Mouse (Mus musculus) forebrain, embryonic 13.5 days (tissue): Measurements from ENCODE around the gene Zfp185. TPM values are rescaled to one million over a fixed set of nuclear protein-coding genes. Genes with fewer than 3 reads are reported as not detected.

ENCODE experiments used
- ATAC-seq: fragments of 200-750 bp; cut with Nextera tagmentation; 2 replicates; pipeline ENCODE4 v1.8.0; 2017
- H3K27ac ChIP-seq: fragments of 300-500 bp; sonication (generic); 2 replicates; pipeline ENCODE4 v1.5.1; 2015; ENCODE audit warnings: inconsistent platforms, mild to moderate bottlenecking, moderate library complexity
- H3K27me3 ChIP-seq: fragments of 300-500 bp; sonication (generic); 2 replicates; pipeline ENCODE4 v1.6.1; 2015; ENCODE audit warnings: mild to moderate bottlenecking, inconsistent platforms
- H3K36me3 ChIP-seq: fragments of 300-500 bp; sonication (generic); 2 replicates; pipeline ENCODE4 v1.6.1; 2015; ENCODE audit warnings: mild to moderate bottlenecking, inconsistent platforms; ENCODE audit not compliant: poor library complexity, severe bottlenecking
- H3K4me1 ChIP-seq: fragments of 300-500 bp; sonication (generic); 2 replicates; pipeline ENCODE4 v1.6.1; 2015; ENCODE audit warnings: inconsistent platforms
- H3K4me2 ChIP-seq: fragments of 300-500 bp; sonication (generic); 2 replicates; pipeline ENCODE4 v1.6.1; 2015; ENCODE audit warnings: inconsistent platforms, mild to moderate bottlenecking, moderate library complexity
- H3K4me3 ChIP-seq: fragments of 300-500 bp; sonication (generic); 2 replicates; pipeline ENCODE4 v1.5.1; 2015; ENCODE audit warnings: mild to moderate bottlenecking, inconsistent platforms
- H3K9ac ChIP-seq: fragments of 300-500 bp; sonication (generic); 2 replicates; pipeline ENCODE4 v1.6.1; 2015; ENCODE audit warnings: mild to moderate bottlenecking, inconsistent platforms
- H3K9me3 ChIP-seq: fragments of 300-500 bp; sonication (generic); replicated peaks from 2 replicates; pipeline ENCODE4 v1.6.1; 2016; ENCODE audit warnings: inconsistent platforms
- WGBS: fragments of 180-500 bp; shearing (Covaris S2); methylation state at CpG from one replicate; pipeline ENCODE4 v1.1.7; 2015; 5-methylcytosine and 5-hydroxymethylcytosine counted together
- polyA plus RNA-seq: library from polyadenylated mRNA; unstranded; fragments of >200 nt; fragmentation: Nextera tagmentation; extraction: Ambion mirVana; gene quantifications from 2 replicates; pipeline ENCODE4 v1.2.1, GENCODE M21; 2015

Gene Zfp185
- polyA plus RNA-seq, 1 experiment from 2014 or later = 0.67 TPM

DNA sequence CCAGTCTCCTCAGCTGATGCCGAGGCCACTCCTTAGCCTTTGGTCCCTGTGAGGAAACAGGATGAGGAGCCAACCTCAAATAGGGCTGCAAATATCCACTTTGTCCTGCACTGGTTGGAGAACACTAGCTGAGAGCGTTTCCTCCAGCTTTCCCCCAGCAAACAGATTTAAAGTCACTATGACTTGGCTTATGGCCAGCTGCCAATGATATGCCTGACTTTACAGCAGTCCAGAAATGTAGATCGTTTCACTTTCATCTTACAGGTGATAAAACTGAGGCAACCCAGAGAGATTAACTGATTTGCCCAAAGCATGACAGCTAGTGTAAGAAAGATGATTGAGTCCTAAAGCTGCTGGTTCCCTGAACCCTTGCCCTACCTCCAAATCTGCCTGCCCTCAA, 8.4 kb downstream of the Zfp185 start:
- 86% methylated on average over 3 of the region's 3 CpGs for WGBS
- Histone ChIP-seq H3K9me3 (no peaks in the 10 kb centered on the region), H3K4me2 (no peak overlapping the region), H3K27ac (no peak overlapping the region), H3K4me1 (no peaks in the 10 kb centered on the region), H3K4me3 (no peak overlapping the region), H3K36me3 (no peaks in the 10 kb centered on the region), H3K9ac (no peak overlapping the region), H3K27me3 (no peaks in the 10 kb centered on the region)
- no peak for ATAC-seq

DNA sequence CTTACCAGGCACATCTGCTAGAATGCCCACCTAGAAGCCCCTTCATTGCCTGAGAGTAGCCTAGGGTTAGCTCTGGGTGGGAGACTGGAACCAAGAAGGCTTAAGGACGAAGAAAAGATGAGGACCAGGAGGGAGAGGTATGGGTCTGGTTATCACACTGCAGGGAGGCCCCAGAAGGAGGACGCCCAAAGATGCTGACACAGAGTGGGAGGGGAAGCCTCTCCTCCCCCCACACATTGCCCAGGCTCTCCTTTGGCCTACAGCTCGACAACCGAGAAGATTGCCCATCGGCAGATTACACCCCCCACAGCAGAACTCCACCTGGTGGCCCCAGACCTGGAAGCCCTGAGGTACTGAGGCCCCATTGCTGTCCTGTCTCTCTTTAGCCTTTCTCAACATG, 16.0 kb downstream of the Zfp185 start:
- Histone ChIP-seq H3K27me3 (no peaks in the 10 kb centered on the region), H3K9ac (no peak overlapping the region), H3K4me1 (no peaks in the 10 kb centered on the region), H3K9me3 (no peaks in the 10 kb centered on the region), H3K4me3 (no peak overlapping the region), H3K36me3 (no peaks in the 10 kb centered on the region), H3K4me2 (no peak overlapping the region), H3K27ac (no peak overlapping the region)
- 74% methylated on average over 5 of the region's 5 CpGs for WGBS
- no peak for ATAC-seq

DNA sequence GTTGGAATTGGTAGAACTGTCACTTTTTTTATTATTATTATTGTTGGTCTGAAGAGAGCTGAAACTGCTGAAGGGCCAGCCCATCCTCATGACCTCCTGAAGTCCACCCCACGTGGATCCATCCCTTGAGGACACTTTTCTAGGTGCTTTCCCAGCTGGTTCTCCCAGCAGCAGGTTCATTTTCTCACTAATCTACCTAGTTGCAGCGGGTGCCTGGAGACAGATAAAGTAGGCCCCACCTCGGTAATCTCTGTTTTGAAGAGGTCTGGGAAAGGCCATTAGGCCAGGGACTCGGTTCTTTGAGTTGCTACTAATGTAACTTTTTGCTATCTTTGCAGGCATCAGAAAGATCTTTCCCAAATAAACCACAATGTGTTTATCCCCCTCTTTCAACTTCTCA, 18.5 kb downstream of the Zfp185 start:
- 64% methylated on average over 4 of the region's 4 CpGs for WGBS
- H3K4me2 ChIP-seq = no peak overlapping the region
- no peaks in the 10 kb centered on the region for H3K4me1 ChIP-seq
- ATAC-seq = no peak
- H3K27me3 ChIP-seq = no peaks in the 10 kb centered on the region
- no peaks in the 10 kb centered on the region for H3K36me3 ChIP-seq
- H3K27ac ChIP-seq = no peak overlapping the region
- no peak overlapping the region for H3K4me3 ChIP-seq
- H3K9me3 ChIP-seq = no peaks in the 10 kb centered on the region
- H3K9ac ChIP-seq = no peak overlapping the region

DNA sequence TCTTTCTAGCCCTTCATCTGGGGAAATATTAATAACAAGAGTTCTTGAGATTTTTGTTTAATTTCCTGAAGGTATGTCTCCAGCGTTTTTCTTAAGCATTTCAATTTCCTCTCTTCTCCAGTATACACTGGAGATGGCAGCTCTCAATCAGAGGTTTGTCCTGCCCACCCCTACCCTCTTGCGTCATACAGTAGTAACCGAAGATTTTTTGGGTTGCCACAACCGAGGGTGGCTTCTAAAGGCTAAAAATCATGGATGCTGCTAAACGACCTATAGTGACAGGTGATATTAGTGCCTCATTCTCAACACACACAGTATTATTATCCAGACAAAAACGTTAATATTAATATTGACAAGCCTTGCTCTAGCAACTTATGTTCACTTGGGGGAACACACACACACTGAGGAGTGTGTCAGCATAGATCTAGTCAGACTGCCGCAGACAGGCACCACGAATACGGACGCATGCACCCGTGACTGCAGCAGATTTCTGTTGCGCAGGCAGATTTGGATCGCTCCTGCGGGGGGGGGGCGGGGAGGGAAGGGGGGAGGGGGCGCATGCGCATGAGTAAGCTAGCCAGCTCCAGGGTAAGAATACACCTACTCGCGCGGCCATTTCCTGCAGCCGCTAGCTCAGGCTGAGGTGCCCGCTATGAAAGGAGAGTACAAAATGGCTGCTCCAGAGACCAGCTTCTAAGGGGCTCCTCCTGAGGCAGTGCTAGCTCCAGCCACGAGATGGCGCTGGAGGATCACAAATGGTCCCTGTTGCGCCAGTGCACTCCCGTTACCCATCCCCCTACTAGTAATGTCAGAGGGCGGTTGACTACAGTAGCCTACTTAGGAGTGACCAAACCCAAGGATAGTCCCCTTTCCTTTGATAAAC, 20.7 kb downstream of the Zfp185 start:
- Histone ChIP-seq H3K27ac (peak overlapping the region; percentile 66), H3K4me1 (no peaks in the 10 kb centered on the region), H3K4me2 (peak overlapping the region; percentile 52), H3K27me3 (no peaks in the 10 kb centered on the region), H3K9me3 (no peaks in the 10 kb centered on the region), H3K9ac (peak overlapping the region; percentile 46), H3K4me3 (peak overlapping the region; percentile 31), H3K36me3 (no peaks in the 10 kb centered on the region)
- WGBS = 20% methylated on average over 21 of the region's 27 CpGs
- ATAC-seq = peak; percentile 100

DNA sequence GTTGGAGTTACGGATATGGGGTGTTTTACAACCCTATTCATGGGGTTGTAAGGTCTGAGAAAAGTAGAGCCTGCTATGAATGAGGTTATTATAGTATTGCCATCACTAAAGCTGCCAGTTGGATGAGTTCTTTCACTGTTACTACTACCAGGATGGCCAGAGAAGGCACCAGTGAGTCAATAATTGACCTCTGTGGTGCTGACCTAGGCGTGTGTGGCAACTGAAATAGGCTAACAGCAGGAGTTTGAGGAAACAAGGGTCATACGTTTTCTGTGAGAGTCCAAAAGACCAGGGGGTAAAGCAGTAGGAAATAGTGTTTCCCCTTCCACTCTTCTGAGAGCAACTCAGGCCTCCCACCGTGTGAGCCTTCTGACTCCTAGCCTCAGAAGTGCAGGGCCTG, 25.7 kb downstream of the Zfp185 start:
- Histone ChIP-seq H3K9me3 (no peaks in the 10 kb centered on the region), H3K4me3 (no peak overlapping the region), H3K9ac (no peak overlapping the region), H3K27me3 (no peaks in the 10 kb centered on the region), H3K27ac (no peak overlapping the region), H3K4me2 (no peak overlapping the region), H3K36me3 (no peaks in the 10 kb centered on the region), H3K4me1 (no peaks in the 10 kb centered on the region)
- WGBS = 69% methylated on average over 4 of the region's 4 CpGs
- ATAC-seq = no peak

DNA sequence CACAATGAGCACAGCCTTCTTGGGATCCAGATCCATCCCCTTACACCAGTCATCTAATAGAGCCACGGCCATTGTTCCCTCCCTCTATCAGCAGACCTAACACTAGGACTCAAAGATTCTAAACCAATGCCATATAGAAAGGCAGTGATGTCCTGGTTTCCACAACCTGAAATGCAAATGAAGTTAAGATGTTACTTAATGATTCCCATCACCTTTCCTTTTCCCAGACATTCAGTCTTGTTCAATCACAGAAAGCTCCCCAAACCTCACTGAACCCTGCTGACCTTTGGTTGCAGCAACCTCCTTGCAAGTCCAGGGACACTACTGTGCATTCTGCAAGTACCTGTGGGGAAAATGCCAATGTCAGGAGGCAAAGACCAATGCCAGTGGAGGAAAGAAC, 49.9 kb downstream of the Zfp185 start, which contains the start of gene Pnma5:
Gene Pnma5 (minus strand): TSS at position 101 of the 400 bp plus-strand sequence.
- Histone ChIP-seq H3K27me3 (no peaks in the 10 kb centered on the region), H3K36me3 (no peaks in the 10 kb centered on the region), H3K4me1 (no peaks in the 10 kb centered on the region), H3K9me3 (no peaks in the 10 kb centered on the region), H3K27ac (no peak within 1 kb of the TSS), H3K9ac (no peak within 1 kb of the TSS), H3K4me2 (no peak within 1 kb of the TSS), H3K4me3 (no peak within 1 kb of the TSS)
- WGBS = 79% methylated on average over 1 of the region's 1 CpGs
- no peak for ATAC-seq

DNA sequence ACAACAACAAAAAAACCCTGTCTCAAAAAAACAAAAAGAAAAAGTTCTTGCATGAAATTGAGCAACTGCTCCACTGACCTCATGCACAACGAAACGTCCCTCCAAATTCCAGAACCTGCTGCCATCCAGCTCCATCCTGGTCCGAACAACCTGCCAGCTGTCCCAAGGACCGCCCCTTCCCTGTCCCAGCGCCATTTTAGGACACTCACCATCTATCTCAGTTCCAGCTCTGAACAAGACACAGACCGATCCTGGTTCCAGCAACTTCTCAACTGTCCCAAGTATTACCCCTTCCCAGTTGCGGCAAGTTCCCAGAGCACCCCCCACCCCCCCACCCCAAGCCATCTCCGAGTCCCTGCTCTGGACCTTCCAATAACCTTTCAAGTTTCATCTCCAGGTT, 51.7 kb downstream of the Zfp185 start:
- Histone ChIP-seq H3K36me3 (no peaks in the 10 kb centered on the region), H3K4me2 (no peak overlapping the region), H3K9me3 (no peaks in the 10 kb centered on the region), H3K27me3 (no peaks in the 10 kb centered on the region), H3K4me1 (no peaks in the 10 kb centered on the region), H3K27ac (no peak overlapping the region), H3K4me3 (no peak overlapping the region), H3K9ac (no peak overlapping the region)
- no peak for ATAC-seq
- 81% methylated on average over 8 of the region's 8 CpGs for WGBS

DNA sequence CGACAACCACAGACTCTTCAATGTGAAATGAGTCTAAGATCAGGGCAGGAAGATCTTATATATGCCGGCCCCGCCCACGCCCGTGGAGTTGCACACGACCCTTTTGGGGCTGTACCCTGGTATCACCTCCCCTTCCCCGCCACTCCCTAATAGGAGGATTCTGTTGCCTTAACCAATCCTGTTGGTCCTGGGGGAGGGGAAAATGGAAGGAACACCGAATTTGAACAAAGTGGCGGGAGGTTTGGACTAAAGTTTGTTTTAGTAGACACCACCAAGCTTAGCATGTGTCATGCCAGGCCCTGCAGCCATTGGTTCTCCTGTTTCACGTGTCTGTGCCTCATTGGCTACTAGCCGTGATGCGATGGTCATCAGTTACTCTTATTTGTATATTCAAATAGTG, 52.5 kb downstream of the Zfp185 start:
- H3K9me3 ChIP-seq = no peaks in the 10 kb centered on the region
- 91% methylated on average over 12 of the region's 12 CpGs for WGBS
- H3K9ac ChIP-seq = no peak overlapping the region
- no peak for ATAC-seq
- no peaks in the 10 kb centered on the region for H3K27me3 ChIP-seq
- H3K4me3 ChIP-seq = no peak overlapping the region
- H3K4me1 ChIP-seq = no peaks in the 10 kb centered on the region
- no peak overlapping the region for H3K4me2 ChIP-seq
- no peaks in the 10 kb centered on the region for H3K36me3 ChIP-seq
- no peak overlapping the region for H3K27ac ChIP-seq

DNA sequence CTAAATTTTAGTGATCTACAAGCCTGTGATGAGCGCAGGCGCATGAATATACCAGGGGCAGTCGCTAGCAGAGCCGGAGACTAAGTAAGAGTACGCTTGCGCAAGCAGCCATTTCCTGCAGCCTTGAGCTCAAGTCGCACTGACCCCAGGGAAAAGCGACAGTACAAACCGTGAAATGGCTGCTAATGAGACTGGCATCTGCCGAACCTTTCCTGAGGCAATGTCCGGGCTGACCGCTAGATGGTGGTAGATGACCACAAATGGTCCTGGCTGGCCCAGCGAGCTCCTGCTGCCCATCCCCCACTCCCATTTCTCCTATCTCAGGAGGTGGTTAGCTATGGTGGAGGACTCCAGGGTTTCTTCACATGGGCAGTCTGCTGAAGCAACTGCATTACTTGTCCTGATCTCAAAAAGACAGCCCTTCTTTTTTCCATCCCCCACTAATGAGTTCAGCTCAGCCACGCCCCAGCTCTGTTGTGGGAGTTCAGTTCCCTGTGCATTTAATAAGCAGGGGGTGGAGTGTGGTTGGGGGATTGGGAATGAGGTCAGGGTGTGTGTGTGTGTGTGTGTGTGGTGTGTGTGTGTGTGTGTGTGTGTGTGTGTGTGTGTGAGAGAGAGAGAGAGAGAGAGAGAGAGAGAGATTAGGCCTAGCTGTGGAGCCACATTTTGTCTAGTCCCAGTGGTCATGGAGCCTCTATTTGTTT, 66.9 kb downstream of the Zfp185 start:
- Histone ChIP-seq H3K4me1 (no peaks in the 10 kb centered on the region), H3K4me3 (no peak overlapping the region), H3K27me3 (no peaks in the 10 kb centered on the region), H3K27ac (no peak overlapping the region), H3K36me3 (no peaks in the 10 kb centered on the region), H3K9ac (no peak overlapping the region), H3K4me2 (peak overlapping the region; percentile 28), H3K9me3 (no peaks in the 10 kb centered on the region)
- 12% methylated on average over 14 of the region's 14 CpGs for WGBS
- ATAC-seq = peak; percentile 98

DNA sequence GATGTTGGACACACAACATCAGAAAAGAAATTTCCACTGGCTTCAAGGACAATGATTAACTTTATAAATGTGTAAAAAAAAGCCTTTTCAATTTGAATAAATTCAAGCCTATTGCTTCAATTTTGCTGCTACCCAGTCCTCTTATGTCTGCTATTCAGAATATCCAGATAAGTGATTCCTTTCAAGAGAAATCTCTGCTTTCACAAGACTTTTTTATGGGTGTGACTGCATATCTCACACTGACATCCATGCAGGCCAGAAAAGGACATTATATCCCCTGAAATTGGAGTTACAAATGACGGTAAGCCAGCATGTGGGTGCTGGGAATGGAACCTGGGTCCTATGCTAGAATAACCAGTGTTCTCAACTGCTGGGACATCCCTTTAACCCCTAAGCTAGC, 74.4 kb downstream of the Zfp185 start:
- H3K9me3 ChIP-seq = no peaks in the 10 kb centered on the region

DNA sequence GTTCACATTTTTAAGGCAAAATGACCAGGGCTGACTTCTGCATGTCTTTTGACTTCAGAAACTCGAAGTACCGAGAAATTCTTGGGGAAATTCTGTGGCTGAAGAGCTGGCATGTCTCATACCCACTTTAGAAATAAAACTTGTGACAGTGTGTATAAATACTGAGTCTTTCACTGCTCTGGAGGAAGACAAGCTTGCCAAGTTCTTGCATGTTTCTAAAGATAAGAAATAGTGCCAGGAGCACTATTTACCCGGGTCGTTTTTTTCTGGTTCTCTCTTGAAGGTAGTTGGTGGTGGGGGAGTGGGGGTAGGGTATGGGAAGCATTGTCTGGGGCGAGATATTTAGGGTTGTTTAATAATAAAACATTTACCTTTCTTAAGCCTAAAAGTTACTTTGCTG, 75.2 kb downstream of the Zfp185 start:
- Histone ChIP-seq H3K4me3 (no peak overlapping the region), H3K27me3 (0 out of 2 replicates have a peak, but pooled peaks cover 2% of the 10 kb centered on the region), H3K9me3 (no peaks in the 10 kb centered on the region), H3K36me3 (no peaks in the 10 kb centered on the region), H3K9ac (no peak overlapping the region), H3K4me1 (0 out of 2 replicates have a peak, but pooled peaks cover 3% of the 10 kb centered on the region), H3K4me2 (no peak overlapping the region), H3K27ac (no peak overlapping the region)
- 52% methylated on average over 5 of the region's 5 CpGs for WGBS
- ATAC-seq = no peak

More for the DNA sequence above, 74.4 kb downstream of the Zfp185 start:
- no peak overlapping the region for H3K9ac ChIP-seq
- H3K27me3 ChIP-seq = 0 out of 2 replicates have a peak, but pooled peaks cover 2% of the 10 kb centered on the region
- no peak overlapping the region for H3K4me2 ChIP-seq
- H3K4me1 ChIP-seq = 0 out of 2 replicates have a peak, but pooled peaks cover 3% of the 10 kb centered on the region
- no peaks in the 10 kb centered on the region for H3K36me3 ChIP-seq
- no peak overlapping the region for H3K4me3 ChIP-seq
- no peak for ATAC-seq
- H3K27ac ChIP-seq = no peak overlapping the region
- WGBS = 74% methylated on average over 1 of the region's 1 CpGs
